Mouse (Mus musculus) ES-CJ7 (cell line): ENCODE measurements around the gene Cdc27.
"Not testable (repeated sequence)": the region's sequence is repeated elsewhere in the genome, so short reads cannot be mapped to it uniquely, and the experiment has no call there.

Source experiments
- DNase-seq: peaks from one replicate; pipeline ENCODE4 v3.0.0; 2011; ENCODE audit warnings: low read depth, low spot score

Gene Cdc27

DNA sequence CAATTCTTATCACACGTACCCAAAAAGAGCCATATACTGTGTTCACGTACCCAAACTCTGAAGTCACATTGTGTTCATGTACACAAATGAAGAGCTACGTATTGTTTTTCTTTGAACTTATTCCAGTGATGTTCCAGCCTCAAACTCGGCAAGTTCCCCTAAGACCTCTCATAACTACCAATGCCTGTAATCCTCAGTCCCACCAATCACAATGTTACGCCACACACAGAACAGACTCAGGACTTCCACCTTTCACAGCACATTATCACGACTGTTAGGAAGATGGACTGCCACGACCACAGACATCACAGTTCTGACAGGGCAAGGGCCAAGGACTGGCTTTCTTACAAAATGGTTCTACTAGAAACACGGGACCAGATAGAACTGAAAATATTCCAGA lies 20.1 kb upstream of the Cdc27 start:
- not testable (repeated sequence) for DNase-seq

DNA sequence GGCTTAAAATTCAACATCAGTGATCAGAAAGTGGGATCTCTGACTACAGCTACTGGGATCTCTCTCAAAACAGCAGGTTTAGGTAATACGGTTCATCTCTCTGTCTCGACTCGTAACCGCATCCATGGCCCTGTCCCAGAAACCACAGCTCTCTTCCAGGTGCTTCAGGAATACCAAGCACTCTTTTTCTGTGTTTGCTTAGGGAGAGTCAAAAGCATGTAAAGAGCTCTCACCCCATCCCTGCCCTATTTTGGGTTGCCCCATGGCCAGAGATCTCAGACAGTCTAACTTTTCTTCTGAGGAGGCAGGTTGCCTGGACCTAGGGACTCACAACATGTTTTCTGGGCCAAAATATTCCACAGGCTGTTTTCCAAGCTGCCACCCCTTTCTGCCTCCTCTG lies 17.9 kb upstream of the Cdc27 start:
- DNase-seq = no peak

DNA sequence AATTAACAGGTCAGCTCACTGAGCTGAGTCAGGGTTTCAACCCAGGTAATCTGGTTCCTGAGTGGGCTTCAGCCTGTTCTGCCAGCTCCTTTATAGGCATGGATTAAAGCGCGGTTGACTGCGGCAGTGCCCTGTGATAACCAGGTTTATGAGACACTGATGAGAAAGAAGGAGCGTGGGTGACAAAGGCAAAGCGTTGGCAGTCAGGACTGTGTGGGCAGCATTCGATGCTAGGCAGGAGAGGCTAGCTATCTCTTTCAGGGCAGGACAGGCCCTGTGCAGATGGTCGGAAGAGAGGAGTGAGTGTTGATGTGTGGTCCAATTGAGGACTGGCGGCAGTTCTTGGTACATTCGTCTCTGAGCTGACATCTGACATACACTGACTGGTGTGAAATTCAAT lies 17.3 kb upstream of the Cdc27 start:
- DNase-seq = no peak

DNA sequence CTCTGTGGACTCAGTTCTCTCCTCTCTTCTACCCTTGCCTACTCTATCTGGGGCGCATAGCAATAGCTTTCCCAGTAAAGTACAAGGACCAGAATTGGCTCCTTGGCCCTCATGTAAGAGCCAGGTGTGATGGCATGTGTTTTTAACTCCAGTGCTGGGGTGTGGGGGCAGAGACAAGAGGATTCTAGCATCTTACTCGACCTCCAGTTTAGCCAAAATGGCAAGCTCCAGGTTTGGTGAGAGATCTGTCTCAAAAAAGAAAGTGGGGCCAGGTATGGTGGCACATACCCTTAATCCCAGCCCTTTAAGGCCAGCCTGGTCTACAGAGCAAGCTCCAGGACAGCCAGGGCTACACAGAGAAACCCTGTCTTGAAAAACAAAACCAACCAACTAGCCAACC lies 16.4 kb upstream of the Cdc27 start:
- DNase-seq = no peak

DNA sequence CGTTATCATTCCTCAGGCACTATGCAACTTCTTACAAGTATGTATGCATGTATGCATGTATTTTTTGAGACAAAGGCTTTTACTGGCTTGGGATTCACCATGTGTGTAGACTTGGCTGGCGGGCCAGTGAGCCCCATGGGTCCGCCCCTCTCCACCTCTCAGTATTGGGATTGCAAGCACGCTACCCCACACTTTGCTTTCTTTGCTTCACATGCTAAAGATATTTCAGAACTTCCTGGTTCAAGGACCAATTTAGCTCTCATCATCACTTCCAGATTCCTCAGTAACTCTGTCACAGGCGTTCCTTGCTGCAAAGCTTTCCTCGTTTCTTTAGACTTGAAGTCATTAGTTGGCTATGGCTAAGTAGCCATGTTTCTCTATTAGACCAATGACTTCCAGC lies 15.7 kb upstream of the Cdc27 start:
- no peak for DNase-seq

DNA sequence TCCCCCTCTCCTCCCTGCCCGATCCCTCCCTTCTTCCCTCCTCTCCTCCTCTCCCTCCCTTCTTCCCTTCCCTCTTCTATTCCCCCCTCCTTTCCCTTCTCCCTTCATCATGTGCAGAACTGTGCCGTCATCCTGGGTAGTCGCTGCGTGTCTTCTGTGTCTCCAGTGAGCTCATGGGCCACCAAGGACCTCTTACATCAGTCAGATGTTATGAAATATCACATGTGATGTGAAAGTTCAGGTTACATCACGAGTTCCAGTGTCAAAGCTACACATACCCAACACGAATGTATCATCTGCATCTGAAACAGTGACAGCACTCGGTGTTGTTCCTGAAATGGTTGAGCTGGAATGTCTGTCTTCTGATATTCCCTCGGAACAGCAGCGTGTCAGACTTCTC lies 14.8 kb upstream of the Cdc27 start:
- DNase-seq = no peak

DNA sequence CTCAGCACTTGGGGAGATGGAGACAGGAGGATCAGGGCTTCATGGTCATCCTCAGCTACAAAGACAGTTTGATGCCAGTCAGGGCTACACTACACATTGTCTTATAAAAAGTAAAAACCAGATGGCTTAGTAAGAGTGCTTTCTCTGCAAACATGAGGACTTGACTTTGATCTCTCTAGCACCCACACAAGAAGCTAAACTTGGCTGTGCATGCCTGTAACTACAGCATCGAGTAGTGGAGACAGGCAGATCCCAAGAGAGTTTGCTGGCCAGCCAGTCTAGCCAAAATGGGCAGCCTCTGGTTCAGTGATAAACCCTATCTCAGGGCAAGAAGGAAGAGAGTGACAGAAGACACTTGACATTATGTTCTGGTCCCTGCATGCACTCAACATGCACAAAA lies 13.1 kb upstream of the Cdc27 start:
- no peak for DNase-seq

DNA sequence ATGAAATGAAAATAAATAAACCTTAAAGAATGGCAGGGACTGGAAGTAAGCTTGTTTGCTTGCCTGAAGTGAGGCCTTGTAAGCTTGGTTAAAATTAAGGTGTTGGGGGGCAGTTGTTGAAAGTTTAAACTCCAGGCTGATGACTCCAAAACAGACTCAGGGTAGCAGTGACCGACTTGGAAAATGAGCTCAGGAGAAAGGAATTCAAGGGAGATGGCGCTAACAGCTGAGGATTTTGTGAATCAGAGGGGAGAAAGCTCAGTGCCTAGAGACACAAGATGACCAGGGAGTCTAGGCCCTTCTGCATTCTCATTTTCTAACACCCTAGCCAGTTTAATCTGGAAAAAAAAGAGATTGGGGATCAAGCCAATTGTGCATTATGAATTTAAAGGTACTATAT lies 10.6 kb upstream of the Cdc27 start:
- DNase-seq = no peak

DNA sequence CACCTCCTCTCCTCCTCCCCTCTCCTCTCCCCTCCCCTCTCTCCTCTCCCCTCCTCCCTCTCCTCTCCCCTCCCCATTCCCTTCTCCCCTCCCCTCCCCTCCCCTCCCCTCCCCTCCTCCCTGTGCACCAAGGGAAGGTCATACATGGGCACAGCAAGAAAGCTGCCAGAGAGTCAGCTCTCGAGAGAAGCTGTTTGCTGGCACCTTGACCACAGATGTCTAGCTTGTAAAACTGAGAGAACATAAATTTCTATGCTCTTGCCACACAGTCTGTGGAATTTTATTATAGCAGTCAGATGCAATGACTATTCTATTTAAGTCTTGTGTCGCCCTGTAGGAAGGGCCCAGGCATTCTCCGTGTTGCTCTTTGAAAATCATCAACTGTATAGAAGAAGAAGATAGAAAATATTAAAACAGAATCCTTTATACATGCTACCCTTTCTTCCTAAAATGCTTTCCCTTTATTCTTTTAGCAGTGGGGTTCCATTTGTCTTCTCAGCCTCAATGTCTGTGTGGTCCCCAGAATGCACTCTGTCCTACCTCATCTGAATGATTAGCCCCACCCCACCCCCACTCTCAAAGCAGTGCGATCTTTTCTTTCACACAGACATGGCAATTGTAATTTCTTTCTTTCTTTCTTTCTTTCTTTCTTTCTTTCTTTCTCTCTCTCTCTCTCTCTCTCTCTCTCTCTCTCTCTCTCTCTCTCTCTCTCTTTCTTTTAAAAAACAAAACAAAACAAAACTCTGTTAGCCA lies 8.4 kb upstream of the Cdc27 start:
- DNase-seq = no peak

DNA sequence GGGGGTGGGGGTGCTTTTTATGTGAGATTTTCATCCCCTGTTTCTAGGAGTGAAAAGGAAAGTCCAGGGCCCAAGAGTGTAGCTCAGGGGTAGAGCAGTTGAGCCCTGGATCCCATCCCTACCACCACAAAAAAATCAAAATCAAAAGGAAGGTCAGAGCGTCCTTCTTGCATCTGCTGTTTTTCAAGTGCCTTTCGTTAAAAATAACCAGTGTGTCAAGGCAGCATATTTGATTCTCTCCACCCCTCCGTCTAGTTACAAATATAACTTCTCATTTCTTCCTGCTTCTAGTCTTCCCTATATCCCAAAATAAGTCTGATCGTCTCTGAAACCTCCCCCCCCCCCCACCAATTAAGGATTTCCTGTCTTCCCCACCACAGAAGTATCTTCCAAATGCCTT lies 7.6 kb upstream of the Cdc27 start:
- DNase-seq = no peak

DNA sequence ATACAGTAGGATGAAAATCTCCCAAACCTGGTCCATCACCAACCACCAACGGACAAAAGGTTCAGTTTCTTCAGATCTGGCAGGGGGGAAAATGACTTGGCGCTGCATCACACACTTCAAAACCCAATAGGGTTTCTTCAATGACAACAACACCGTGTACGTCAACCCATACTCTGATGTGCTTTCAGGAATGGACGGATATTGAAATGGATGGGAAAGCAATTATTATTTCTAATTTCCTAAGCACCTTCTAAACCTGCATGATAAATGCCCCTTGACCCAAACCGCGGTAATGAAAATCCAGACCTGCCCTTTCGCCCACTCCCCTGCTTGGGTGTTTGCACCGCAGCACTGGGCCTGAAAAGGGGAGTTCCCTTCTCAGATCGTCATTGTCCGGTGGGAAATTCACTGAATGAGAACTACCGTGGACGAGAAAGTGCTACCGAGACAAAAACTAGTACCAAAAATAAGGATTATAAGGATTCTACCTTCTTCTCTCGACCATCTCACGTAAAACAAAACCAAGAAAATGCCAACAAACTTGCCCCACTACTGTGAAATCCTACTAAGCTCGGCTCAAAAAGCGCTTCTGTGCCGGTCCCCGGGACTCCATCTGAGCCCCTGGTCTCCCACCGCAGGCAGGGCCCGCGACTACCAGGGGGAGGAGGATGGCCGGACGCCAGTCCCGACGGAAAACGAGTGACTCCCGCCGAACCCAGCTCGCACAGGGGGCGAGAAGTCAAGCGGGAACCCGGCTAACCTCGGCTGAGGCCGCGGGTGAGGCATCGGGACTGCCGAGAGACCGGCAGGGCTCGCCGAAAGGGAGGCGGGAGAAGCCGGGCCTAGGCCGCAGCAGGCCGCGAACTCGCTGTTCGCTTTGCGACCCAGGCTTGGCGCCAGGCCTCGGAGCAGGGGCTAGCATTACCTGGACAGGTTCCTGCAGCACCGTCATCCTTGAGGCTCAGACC lies 698 bp downstream of the Cdc27 start:
- peak; percentile 44 for DNase-seq

DNA sequence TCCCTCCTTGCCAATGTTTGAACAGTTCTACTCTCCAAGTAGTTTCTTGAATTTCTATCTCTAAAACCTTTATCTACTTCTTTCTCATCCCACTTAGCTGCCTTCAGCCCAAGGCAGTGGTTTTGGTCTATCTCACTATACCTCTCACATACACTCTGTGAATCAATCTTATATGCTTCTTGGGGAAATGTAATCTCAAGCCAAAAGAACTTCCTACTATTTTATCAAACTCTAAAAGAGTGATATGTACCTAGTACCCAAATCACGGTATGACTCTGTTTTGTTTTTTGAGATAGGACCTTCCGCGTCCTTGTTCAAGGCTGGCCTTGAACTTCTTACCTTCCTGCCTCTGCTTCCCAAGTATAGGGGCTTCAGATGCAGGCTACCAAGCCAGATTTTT lies 2.9 kb downstream of the Cdc27 start:
- DNase-seq = no peak

DNA sequence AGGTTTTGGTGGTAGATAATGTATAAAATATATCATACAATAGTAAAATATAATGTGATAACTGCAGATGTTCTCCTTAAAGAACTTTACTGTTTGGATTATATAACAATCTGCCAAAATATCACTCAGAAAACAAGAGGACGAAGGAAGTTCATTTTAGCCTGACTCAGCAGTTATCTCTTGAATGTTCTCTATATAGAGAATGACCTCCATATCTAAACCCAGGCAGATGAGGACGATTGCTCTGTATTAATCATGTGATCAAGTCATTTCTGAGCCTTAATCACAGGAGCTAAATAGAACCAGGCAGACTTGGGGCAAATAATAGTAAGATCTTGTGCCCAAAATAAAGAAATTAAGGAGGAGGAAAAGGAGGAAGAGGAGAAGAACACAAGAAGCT lies 5.9 kb downstream of the Cdc27 start:
- no peak for DNase-seq

DNA sequence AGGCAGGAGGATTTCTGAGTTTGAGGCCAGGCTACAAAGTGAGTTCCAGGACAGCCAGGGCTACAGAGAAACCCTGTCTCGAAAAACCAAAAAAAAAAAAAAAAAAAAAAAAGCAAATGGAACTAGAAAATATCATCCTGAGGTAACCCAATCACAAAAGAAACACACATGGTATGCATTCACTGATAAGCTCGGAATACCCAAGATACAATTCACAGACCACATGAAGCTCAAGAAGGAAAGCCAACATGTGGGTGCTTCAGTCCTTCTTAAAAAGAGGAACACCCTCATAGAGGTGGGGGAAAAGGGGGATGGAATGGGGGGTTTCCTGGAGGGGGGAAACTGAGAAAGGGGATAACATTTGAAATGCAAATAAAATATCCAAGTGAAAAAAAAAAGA lies 7.1 kb downstream of the Cdc27 start:
- DNase-seq = not testable (repeated sequence)

DNA sequence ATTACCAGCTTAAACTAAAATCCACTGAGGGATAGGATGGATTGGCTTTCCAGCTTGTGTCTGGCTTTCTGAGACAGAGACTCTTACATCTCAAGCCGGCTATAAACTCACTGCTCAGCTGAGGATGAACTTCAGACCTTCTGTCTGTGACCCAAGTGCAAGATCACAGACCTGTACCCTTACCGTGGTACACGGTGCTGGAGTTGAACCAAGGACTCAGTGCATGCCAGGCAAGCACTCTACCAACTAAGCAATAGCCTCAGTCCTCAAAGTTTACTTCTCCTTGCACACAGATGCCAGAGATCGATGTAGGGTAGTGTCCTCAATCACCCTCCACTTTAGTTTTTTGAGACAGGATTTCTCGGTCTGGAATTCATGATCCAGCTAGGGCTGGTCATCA lies 10.6 kb downstream of the Cdc27 start:
- DNase-seq = no peak

DNA sequence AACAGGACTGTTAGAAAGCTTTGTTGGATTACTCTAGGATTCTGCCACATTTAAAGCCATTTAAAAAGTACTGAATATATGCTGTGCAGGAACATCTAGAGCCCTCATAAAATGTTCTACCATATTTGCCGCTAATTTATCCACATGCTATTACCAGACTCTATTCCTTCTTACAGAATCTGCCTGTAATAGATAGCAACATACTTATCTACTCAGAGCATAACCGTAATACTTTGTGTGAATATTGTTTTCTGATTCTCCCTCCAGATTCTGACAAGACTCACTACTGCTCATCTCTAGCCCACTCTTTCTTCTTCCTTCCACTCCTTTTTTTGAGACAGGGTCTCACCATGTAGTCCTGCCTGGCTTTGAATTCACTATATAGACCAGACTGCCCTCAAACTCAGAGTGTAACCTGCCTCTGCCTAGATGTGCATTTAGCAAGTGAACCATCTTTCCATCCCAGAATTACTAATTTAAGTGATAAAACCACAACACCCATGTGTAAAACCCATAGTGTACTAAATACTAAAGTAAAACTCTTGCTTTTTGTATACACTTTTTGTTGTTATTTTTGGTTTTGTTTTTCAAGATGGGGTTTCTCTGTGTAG lies 12.4 kb downstream of the Cdc27 start:
- DNase-seq = no peak

DNA sequence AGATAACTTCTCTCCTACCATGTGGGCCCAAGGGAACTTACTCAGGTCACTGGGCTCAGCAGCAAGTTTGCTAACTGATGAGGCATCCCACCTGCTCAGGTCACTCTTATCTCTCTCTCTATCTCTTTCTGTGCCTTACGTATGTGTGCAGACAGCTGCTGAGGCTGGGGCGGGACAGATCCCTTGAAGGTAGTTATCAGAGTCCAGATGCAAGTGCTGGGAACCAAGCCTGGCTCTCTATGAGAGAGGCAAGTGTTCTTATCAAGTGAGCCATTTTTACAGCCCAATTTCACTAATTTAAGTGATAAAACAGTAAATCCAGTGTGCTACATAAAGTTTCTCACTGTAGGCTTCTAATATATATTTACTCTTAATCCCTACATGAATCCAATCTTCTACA lies 13.6 kb downstream of the Cdc27 start:
- DNase-seq = no peak

DNA sequence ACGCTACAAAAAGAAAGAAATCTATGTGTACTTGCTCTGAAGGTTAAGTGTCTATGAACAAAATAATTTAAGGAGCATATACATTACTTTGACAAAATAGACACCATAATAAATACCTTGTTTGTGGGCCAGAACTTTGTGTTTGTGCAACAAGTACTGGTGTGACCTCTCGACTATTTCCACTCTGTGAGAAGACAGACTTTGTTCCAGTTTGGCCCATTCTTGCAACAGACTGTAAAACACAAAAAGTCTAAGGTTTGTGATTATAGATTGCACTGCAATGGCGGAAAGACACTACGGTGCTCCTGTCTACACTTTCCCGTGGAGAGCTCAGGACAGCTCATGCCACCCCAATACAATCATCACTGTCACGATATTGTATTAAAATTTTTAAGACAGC lies 24.5 kb downstream of the Cdc27 start:
- no peak for DNase-seq

DNA sequence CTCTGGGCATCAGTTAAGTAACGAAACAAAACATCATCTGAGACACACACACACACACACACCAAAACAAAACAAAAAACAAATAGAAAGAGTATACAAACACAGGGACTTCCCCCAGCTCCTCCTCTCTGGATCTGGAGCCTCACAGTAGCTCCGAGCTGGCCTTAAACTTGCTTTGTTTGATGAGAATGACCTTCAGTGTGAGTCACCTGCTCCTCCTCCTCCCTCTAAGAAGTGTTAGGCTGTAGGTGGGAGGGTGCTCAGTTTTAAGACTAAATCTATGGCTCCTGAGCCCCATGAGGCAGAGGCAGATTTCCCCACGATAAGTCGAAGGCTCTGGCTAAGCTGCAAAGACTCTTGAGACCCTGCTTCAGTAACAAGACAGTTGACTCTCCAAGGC lies 38.0 kb downstream of the Cdc27 start:
- no peak for DNase-seq

DNA sequence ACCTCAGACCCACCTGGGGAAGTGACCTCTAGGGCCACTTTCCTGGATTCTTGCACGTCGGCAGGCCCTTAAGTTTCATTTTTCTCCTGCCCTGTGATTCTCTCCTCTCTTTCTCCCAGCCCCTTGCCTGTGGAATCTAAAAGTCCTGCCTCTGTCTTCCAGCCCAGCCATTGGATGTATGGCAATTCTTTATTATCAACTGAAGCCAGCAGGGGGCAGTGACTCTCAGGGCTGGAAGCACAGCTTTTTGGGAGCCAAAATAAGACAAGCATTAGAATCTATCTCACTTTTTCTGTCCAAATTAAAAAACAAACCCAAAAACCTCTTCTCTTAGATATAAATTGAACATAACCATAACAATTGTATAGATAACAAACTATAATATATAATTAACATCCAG lies 39.8 kb downstream of the Cdc27 start:
- peak; percentile 62 for DNase-seq

DNA sequence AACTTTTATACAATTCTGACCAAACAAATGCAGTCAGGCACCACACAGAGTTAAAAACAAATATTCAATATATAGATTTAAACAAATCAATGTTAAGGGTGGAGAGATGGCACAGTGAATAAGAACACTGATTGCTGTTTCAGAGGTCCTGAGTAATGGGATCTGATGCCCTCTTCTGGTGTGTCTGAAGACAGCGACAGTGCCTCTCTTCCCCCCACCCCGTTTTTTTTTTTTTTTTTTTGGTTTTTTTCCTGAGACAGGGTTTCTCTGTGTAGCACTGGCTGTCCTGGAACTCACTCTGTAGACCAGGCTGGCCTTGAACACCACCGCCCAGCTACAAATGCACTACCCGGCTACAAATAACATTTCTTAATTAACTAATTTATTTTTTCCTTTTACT lies 42.0 kb downstream of the Cdc27 start:
- DNase-seq = no peak

DNA sequence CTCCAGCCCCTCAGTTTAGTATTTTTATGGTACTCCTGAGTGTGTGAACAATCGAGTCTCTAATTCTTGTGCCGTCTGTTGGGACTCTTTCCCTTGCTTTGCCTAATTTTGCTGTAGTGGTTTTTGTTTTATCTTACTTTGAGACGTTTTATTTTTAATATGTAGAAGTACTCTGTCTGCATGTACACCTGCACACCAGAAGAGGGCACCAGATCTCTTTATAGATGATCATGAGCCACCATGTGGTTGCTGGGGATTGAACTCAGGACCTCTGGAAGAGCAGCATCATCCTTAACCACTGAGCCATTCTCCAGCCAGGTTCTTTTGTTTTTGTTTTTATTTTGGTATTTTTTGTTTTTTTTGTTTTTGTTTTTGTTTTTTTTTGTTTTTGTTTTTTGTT lies 62.1 kb downstream of the Cdc27 start:
- DNase-seq = no peak

DNA sequence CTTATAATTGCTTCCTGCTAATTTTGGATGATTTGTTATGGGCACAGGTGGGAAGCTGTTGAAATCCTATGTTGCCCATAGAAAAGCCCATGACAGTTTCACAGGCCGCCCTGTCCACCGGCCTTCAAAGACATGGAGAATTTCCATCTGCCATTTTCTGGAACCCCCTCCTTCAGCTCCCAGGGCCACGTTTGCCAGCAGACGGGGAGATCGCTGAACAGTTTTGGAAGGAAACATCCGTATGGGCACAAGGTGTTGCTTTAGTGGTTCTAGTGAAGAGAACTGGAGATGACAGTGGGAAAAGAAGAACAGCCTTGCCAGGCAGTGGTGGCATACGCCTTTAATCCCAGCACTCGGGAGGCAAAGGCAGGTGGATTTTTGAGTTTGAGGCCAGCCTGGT lies 68.4 kb downstream of the Cdc27 start:
- DNase-seq = no peak
